Mouse (Mus musculus): Measurements from ENCODE around the gene Med12.

Med12 gene

DNA sequence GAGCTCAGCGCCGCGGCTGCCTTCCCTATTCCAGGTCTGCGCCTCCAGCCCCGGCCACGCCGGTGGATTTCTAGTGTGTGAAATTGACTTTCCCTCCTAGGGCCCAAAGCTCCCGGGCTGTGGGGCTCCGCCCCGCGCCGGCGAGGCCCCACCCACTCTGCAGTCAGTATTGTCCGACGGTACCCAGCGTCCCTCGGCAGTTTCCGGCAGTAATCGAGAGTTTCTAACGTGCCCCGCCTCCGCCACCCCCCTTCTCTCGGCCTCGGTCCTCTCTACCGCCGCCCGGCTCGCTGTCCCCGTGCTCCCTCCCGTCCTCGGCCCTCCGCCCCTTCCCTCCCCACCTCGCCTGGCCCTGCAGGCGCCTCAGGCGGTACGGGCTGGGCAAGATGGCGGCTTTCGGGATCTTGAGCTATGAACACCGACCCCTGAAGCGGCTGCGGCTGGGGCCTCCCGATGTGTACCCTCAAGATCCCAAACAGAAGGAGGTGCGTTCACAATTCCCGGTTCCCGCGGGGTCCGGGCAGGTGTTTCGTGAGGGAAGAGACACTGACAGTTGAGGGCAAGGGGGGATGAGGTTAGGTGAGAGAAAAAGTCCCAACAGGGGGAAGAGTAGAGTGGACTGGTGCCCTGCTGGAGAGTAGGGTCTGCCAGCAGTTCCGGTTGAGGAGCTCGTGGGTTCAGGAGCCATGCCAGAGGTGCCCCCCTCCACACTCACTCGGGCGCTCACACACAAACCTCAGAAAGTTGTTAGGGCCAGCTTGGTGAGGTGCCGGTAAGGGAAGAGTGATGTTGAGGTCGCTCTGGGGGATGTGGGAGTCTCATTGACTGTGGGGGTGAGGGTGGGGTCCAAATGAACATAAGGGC, at the start of gene Med12:
TSS of gene Med12 (plus strand) at position 156 of the 864 bp plus-strand sequence.
- peak; percentile 90 to 92 for DNase-seq (ENCODE audit: low spot score in 2 of 2)

- DNase-seq (ENCODE audit: low spot score in 2 of 2): no peak
Measured at GRCm38 (mm10) chrX:101245011-101245410, 28.8 kb upstream of the Med12 start.

- peak; percentile 89 to 90 for DNase-seq (ENCODE audit: low spot score in 2 of 2)
Measured at GRCm38 (mm10) chrX:101253952-101254729, 19.7 kb upstream of the Med12 start, which contains the start of gene Foxo4. Gene Foxo4, plus strand, starts transcription at chrX:101254528.

GRCm38 (mm10) chrX:101254740-101255139, 19.1 kb upstream of the Med12 start:
- DNase-seq (ENCODE audit: low spot score in 2 of 2): no peak

DNA sequence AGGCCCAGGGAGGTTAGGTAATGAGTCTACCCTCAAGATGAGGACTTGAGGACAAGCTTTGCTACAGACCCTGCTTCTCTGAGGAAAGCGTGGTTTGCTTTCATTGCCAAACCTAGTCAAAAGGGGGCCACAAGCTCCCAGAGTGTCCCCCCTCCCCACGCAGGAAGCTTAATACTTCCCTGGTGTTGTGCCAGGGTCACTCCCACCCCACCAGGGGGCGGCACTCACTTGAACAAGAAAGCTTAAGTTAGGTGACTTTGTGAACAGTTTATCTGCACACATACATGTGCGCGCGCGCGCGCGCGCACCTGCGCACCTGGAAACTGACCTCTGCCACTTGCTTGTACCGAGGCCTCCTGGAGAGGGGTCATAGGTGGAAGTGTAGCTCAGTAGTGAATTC, 17.2 kb upstream of the Med12 start:
- no peak for DNase-seq (ENCODE audit: low spot score in 2 of 2)

GRCm38 (mm10) chrX:101260441-101261325, 13.1 kb upstream of the Med12 start:
- no peak for DNase-seq (ENCODE audit: low spot score in 2 of 2)

- no peak for DNase-seq (ENCODE audit: low spot score in 2 of 2)
Measured at GRCm38 (mm10) chrX:101263892-101264291, 9.9 kb upstream of the Med12 start, which contains the start of gene Gm614. Gene Gm614, minus strand, starts transcription at chrX:101263992.

DNA sequence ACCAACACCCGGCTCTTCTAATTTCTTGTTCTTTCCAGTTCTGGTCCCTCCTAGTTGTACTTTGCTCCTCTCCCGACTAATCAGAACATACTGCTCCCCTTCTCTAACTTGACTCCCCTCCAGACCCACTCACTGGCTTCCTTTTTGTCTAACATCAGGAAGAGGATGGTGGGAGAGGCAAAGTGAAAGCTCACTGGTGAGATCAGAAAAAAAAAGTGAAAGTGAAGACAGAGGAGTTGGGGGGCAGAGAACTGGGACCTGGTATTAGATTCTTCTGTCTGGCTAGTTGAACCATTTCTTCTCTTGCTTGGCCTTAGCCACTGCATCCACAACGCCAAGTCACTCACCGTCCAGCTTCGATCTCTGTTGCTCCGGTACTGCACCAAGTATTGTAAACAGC, 7.2 kb upstream of the Med12 start:
- no peak for DNase-seq (ENCODE audit: low spot score in 2 of 2)

- DNase-seq (ENCODE audit: low spot score in 2 of 2): peak in 1 of 2 experiments; percentile 37
Measured at GRCm38 (mm10) chrX:101268025-101268754, 5.6 kb upstream of the Med12 start, which contains the start of gene Il2rg. Gene Il2rg, minus strand, starts transcription at chrX:101268255.

DNA sequence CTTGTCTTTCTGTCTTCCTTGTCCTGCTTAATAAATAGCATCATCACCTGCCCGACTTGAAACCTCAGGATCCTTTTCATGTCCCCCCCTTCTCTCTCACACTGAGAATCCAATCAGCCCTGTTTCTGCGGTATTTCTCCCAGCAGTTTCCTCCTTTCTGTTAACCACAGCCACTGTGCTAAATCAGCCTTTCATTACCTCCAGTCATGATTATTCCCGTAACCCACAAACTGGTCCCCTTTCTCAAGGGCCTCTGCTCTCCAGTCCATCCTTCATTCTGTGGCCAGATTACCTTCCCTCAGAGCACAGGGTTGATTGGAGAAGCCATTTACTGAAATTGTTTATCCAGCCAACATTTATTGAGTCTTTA, 5.1 kb upstream of the Med12 start, which contains the start of gene Gm20489:
TSS of gene Gm20489 (minus strand) at position 269 of the 370 bp plus-strand sequence.
- no peak for DNase-seq (ENCODE audit: low spot score in 2 of 2)

GRCm38 (mm10) chrX:101273410-101273809, 420 bp upstream of the Med12 start:
- no peak for DNase-seq (ENCODE audit: low spot score in 2 of 2)

DNA sequence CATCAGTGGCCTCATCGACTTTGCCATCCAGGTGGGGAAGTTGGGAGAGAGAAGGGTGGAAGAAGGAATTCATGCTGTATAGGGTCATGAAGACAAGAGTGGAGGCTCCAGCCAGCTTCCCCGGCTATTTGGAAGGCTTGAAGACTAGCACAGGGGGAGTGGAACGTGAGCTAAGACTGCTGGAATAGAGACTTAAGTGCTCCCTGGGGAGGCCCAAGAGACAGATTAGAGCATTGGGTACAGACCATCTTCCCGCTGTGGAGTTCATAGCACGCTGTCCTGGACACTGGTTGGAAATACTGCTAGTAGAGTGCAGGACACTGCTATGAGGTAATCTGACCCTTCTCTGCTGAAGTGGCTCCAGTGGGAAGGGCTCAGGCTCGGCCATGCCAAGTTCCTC, 9.0 kb downstream of the Med12 start:
- DNase-seq (ENCODE audit: low spot score in 2 of 2): no peak

DNA sequence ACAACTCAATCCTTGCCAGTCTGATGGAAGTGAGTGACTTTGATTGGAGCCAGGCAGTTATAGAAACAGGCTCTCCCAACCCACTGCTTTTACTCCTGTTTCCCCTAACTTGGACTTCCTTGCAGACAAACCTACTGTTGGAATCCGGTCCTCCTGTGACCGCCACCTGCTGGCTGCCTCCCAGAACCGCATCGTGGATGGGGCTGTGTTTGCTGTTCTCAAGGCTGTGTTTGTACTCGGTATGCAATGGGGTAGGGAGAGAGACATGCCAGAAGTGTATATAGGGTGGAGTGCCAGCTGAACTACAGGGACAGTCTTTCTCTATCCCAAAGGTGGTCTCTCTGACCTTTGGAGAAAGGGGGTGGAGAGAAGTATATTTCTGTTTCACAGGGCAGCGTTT, 11.7 kb downstream of the Med12 start:
- DNase-seq (ENCODE audit: low spot score in 2 of 2): peak in 1 of 2 experiments; percentile 17

DNA sequence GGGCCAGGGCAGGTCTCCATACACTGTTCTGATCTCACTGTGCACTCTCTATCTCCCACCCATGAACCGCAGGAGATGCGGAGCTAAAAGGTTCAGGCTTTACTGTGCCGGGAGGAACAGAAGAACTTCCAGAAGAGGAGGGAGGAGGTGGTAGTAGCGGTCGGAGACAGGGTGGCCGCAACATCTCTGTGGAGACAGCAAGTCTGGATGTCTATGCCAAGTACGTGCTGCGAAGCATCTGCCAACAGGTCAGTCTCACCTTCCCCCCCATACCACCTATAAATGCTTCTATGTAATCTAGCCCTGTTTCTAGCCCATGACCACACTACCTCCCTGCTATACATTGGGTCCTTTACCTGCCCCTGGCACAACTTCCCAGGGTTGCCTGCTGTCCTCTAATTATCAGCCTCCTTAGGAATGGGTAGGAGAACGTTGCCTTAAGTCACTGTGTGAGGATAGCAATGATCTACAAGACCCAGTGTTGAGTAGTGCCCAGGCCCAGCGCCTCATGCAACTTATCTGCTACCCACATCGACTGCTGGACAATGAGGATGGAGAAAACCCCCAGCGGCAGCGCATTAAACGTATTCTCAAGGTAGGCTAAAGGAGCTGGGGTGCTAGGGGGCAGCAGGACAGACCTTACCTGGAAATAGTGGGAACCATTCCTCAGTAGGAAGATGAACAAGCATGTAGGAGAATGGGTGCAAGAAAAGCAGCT, 12.3 kb downstream of the Med12 start:
- DNase-seq (ENCODE audit: low spot score in 2 of 2): no peak

DNA sequence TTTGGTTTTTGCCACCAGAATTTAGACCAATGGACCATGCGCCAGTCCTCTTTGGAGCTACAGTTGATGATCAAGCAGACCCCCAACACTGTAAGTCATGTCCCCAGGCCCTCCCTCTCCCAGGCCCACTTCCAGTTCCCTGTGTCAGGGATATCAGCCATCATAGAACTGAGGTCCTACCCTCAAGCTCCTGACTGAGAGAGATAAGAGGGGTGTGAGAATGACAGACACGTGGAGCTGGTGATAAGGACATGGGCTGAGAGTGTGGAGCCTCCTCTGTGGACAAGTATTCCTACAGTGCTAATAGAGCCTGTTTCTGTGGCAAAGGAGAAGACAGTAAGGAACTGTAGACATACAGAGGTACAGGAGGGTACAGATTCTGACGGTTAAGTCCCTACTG, 13.7 kb downstream of the Med12 start:
- DNase-seq (ENCODE audit: low spot score in 2 of 2): no peak

GRCm38 (mm10) chrX:101288432-101288831, 14.6 kb downstream of the Med12 start:
- no peak for DNase-seq (ENCODE audit: low spot score in 2 of 2)

GRCm38 (mm10) chrX:101289037-101289436, 15.2 kb downstream of the Med12 start:
- no peak for DNase-seq (ENCODE audit: low spot score in 2 of 2)

- no peak for DNase-seq (ENCODE audit: low spot score in 2 of 2)
Measured at GRCm38 (mm10) chrX:101290111-101290510, 16.3 kb downstream of the Med12 start.

GRCm38 (mm10) chrX:101299055-101299454, 25.2 kb downstream of the Med12 start, which contains the start of gene Nlgn3:
Gene Nlgn3, plus strand, starts transcription at chrX:101299168.
- no peak for DNase-seq (ENCODE audit: low spot score in 2 of 2)
